Mouse (Mus musculus): ENCODE results near the gene Ramac.

- TF ChIP-seq CTCF (IDR thresholded peaks at IDR 0.05; ENCODE audit: low read depth, low read length) = no peak
- TF ChIP-seq POLR2A (IDR thresholded peaks at IDR 0.05; ENCODE audit: borderline replicate concordance, low read depth, low read length) = no peak
Observed at GRCm38 (mm10) chr7:81732183-81733089, 30.3 kb upstream of the Ramac start.

Data from bone marrow macrophage, adult 2 months (primary cell).